Mouse (Mus musculus): ENCODE measurements around the gene Abca12.

DNA sequence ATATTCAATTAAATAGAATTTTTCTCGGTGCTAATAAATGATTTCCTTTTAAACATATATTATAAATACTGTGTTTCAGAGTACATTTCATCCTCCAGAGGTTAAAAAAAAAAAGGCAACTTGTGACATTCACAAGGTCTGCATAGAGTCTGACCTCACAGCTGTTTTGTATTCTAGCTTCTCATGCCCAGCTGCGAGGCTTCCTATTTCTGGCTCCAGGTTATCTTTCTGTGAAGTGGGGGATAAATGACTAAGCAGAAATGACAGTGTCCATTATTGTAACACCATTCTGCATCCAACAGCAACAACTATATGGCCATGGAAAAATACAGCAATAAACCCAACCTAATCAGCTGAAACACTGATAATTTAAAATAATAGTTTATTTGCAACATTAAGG, 107.3 kb downstream of the Abca12 start:
- no peak for TF ChIP-seq USF1 (IDR thresholded peaks at IDR 0.05; ENCODE audit: low read depth, low read length)
- no peak for TF ChIP-seq POLR2A (IDR thresholded peaks at IDR 0.05; ENCODE audit: low read depth, low read length)
- TF ChIP-seq JUN (IDR thresholded peaks at IDR 0.05; ENCODE audit: insufficient read depth, low read depth, low read length) = no peak
- TF ChIP-seq CHD1 (IDR thresholded peaks at IDR 0.05; ENCODE audit: low read depth, low read length) = no peak
- TF ChIP-seq ZC3H11A (IDR thresholded peaks at IDR 0.05; ENCODE audit: low read depth, low read length) = no peak
- TF ChIP-seq KAT2A (IDR thresholded peaks at IDR 0.05; ENCODE audit: insufficient replicate concordance, low read length) = no peak
- TF ChIP-seq CTCF (conservative IDR thresholded peaks at IDR 0.05 in 1 of 2, IDR thresholded peaks at IDR 0.05 in 1 of 2; ENCODE audit: low read depth in 2 of 2, low read length in 2 of 2) = no peak
- no peak for TF ChIP-seq USF2 (conservative IDR thresholded peaks at IDR 0.05; ENCODE audit: low read depth, low read length)
- no peak for TF ChIP-seq EP300 (IDR thresholded peaks at IDR 0.05; ENCODE audit: low read length)
- TF ChIP-seq HCFC1 (IDR thresholded peaks at IDR 0.05; ENCODE audit: low read depth, low read length) = no peak
- no peak for TF ChIP-seq ELF1 (IDR thresholded peaks at IDR 0.05; ENCODE audit: low read depth, low read length)
- no peak for TF ChIP-seq IRF4 (IDR thresholded peaks at IDR 0.05; ENCODE audit: low read depth, low read length)
- no peak for TF ChIP-seq CHD2 (IDR thresholded peaks at IDR 0.05; ENCODE audit: low read length)
- peak; percentile 48; the same call in 1 of the 2 replicates for TF ChIP-seq ZNF384 (IDR thresholded peaks at IDR 0.05; ENCODE audit: low read depth, low read length)

Data from CH12.LX (cell line).